Mouse (Mus musculus): ENCODE measurements at regions not wholly inside any gene's neighbourhood (a gene's known extent, or its start where the extent isn't known, plus 50 kb on each side); places are given as distances from the start of the nearest gene placed in this dataset.

DNA sequence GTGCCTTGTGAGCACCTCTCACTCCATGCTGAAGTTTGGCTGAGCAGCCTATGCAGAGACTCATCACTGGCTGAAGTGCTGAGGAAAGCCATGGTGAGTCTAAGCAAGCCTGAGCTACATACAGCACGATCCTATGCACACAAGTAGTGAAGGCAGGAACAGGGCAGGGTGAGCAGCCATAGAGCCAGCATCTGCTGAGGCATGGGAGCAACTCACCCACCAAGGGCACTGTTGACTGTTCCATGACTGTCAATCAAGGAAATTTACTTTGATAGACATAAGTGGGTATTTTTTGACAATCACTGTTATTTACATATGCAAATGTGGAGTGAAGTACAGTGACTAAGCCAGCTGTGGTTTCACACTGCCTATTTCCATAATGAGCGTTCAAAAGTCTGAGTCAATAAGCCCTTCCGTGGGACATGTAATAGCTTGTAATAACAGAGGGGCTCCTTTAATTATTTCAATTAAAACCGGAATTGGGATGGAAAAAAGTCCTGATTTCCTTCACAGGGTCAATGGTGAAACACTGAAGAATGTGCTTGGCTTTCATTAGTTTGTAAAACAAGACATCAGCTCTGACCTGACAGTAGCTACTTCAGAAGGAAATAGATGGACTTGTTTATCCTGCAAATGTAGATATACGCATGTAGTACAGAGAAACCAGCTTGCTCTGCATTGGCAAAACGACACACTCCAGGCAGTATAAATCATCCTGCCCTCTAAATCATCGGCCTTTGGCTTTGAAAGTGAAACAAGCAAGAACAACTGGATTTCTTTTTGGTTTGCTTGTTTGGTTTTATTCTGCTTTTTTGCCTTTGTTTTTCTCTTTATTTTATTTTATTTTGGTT lies 62.1 kb downstream of the Tuba3b start:
- DNase-seq = no peak

DNA sequence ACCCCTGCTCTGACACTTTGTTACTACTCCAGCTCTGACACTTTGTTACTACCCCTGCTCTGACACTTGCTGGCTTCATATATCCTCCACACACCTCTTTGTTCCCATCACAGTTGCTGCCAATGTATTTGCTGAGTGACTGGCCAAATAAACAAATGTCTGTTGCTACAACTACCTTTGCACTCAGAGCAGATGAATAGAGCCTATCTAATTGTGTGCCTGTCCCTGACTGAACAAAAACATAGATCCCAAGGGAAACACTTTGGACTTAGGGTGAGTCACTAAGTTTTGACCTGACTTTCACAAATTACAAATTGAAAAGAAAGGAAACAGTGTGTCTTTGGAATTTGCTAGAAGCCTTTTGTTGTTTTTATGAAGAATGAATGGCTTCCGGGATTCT lies 64.0 kb downstream of the Tuba3b start:
- DNase-seq = no peak

DNA sequence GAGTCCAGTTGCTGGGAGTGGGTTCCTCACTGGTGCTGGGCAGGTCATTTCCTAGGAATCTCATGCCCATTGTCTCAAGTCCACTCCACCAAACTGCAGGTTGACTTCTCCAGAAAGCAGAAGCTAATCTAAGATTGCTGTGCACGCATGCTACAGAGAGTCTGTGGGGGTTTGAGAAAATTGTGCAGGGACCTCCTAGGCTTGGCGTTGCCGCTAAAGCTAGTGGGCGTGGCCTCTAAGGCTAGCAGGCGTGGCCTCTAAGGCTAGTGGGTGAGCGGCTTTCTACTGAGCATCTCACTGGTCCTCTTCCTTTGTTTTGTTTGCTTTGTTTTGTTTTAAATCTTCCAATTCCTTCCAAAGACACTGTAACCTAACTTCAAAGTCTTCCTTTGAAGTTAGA lies 59.5 kb upstream of the Rassf8 start:
- peak; percentile 52 for DNase-seq

DNA sequence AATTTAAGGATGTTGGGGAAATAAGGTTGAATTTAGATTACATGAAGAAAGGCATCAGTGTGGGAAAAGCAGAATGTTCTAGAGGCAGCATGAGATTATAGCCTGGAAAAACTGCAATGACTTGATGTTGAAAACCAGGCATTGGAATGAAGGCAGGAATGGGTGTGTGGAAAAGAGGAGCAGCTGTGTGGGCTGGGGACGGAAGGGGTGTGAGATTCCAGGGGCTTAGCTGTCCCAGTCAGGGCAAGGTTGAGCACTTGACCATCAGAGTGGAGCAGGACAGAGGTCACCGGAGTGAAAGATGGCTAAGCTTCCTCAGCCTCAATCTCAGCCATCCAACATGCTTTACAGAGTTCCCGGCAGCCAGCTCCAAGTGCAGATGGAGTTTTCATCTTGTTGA lies 54.9 kb upstream of the Rassf8 start:
- no peak for DNase-seq

DNA sequence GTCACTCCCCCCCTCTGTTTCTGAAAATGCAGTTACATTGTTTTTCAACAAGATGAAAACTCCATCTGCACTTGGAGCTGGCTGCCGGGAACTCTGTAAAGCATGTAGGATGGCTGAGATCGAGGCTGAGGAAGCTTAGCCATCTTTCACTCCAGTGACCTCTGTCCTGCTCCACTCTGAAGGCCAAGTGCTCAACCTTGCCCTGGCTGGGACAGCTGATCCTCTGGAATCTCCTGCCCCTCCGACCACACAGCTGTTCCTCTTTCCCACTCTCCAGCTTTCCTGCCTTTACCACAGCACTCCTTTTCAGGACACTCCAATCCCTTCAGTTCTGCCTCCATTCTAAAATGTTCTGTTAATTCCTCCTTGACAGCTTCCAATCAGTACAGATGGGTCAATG lies 51.7 kb upstream of the Rassf8 start:
- DNase-seq = no peak

Data from thymus, postnatal 4 days (tissue).